Mouse (Mus musculus) forebrain, postnatal 0 days (tissue): ENCODE measurements around the gene Nell1. TPM values are rescaled to one million over a fixed set of nuclear protein-coding genes. Genes with fewer than 3 reads are reported as not detected.

Experiments
- ATAC-seq: fragments of 200-750 bp; cut with Nextera tagmentation; 2 replicates; pipeline ENCODE4 v1.8.0; 2017; ENCODE audit warnings: mild to moderate bottlenecking, moderate library complexity
- DNase-seq: peaks from one replicate; pipeline ENCODE4 v3.0.0-alpha.2; 2015
- H3K27ac ChIP-seq: fragments of 300-500 bp; sonication (generic); 2 replicates; pipeline ENCODE4 v1.5.1; 2014; ENCODE audit warnings: low read depth, mild to moderate bottlenecking, antibody characterized with exemption, low read length, moderate library complexity, mixed read lengths
- H3K27me3 ChIP-seq: fragments of 300-500 bp; sonication (generic); 2 replicates; pipeline ENCODE4 v1.6.1; 2014; ENCODE audit warnings: mild to moderate bottlenecking, low read length, mixed read lengths; ENCODE audit not compliant: insufficient read depth
- H3K36me3 ChIP-seq: fragments of 300-500 bp; sonication (generic); 2 replicates; pipeline ENCODE4 v1.6.1; 2014; ENCODE audit warnings: mild to moderate bottlenecking, moderate library complexity; ENCODE audit not compliant: insufficient read depth
- H3K4me1 ChIP-seq: fragments of 300-500 bp; sonication (generic); 2 replicates; pipeline ENCODE4 v1.6.1; 2014; ENCODE audit warnings: antibody characterized with exemption; ENCODE audit not compliant: insufficient read depth
- H3K4me2 ChIP-seq: fragments of 300-500 bp; sonication (generic); 2 replicates; pipeline ENCODE4 v1.6.1; 2014; ENCODE audit warnings: low read depth, mild to moderate bottlenecking, moderate library complexity
- H3K4me3 ChIP-seq: fragments of 300-500 bp; sonication (generic); 2 replicates; pipeline ENCODE4 v1.5.1; 2014; ENCODE audit warnings: low read depth, low read length, mixed read lengths
- H3K9ac ChIP-seq: fragments of 300-500 bp; sonication (generic); 2 replicates; pipeline ENCODE4 v1.6.1; 2014; ENCODE audit warnings: mild to moderate bottlenecking
- H3K9me3 ChIP-seq: fragments of 300-500 bp; sonication (generic); 2 replicates; pipeline ENCODE4 v1.6.1; 2016; ENCODE audit warnings: low read length
- CTCF ChIP-seq: sonication (generic); IDR thresholded peaks from 2 replicates; pipeline ENCODE4 v1.5.1; 2016; ENCODE audit warnings: antibody characterized with exemption, control low read depth, low read depth
- WGBS: fragments of 180-500 bp; shearing (Covaris S2); extraction: QIAGEN DNeasy Blood & Tissue Kit; methylation state at CpG from one replicate; pipeline ENCODE4 v1.1.7; 2014; 5-methylcytosine and 5-hydroxymethylcytosine counted together
- polyA plus RNA-seq: library from polyadenylated mRNA; unstranded; fragments of >200 nt; fragmentation: Nextera tagmentation; extraction: Ambion mirVana; gene quantifications from 2 replicates; pipeline ENCODE4 v1.2.1, GENCODE M21; 2015
- total RNA-seq: library from RNA; depleted of rRNA; stranded (reverse); fragments of >200 nt; gene quantifications from 2 replicates; pipeline ENCODE4 v1.2.3, GENCODE M21; 2014

Gene Nell1
- total and polyA plus RNA-seq, 2 experiments from 2014 or later = 32.6 to 56.3 TPM

- peak; percentile 37 for TF ChIP-seq CTCF
- WGBS = 66% methylated on average over 1 of the region's 1 CpGs
- ATAC-seq = no peak
- Histone ChIP-seq H3K4me1 (no peaks in the 10 kb centered on the region), H3K27ac (no peak overlapping the region), H3K4me3 (no peak overlapping the region), H3K27me3 (no peaks in the 10 kb centered on the region), H3K4me2 (no peak overlapping the region), H3K9ac (no peak overlapping the region), H3K36me3 (no peaks in the 10 kb centered on the region), H3K9me3 (no peaks in the 10 kb centered on the region)
- DNase-seq = no peak
Observed at GRCm38 (mm10) chr7:50783652-50784051, 809.0 kb downstream of the Nell1 start.

GRCm38 (mm10) chr7:50826180-50826579 is 851.5 kb downstream of the Nell1 start:
- no peak for TF ChIP-seq CTCF
- H3K36me3 ChIP-seq = no peaks in the 10 kb centered on the region
- no peak overlapping the region for H3K4me2 ChIP-seq
- DNase-seq (no peak), ATAC-seq (peak; percentile 43; the same call in 1 of the 2 replicates)
- 16% methylated on average over 7 of the region's 7 CpGs for WGBS
- H3K27ac ChIP-seq = no peak overlapping the region
- H3K9me3 ChIP-seq = no peaks in the 10 kb centered on the region
- H3K27me3 ChIP-seq = no peaks in the 10 kb centered on the region
- H3K9ac ChIP-seq = no peak overlapping the region
- no peaks in the 10 kb centered on the region for H3K4me1 ChIP-seq
- H3K4me3 ChIP-seq = no peak overlapping the region

- 73% methylated on average over 3 of the region's 3 CpGs for WGBS
- ATAC-seq = no peak
- H3K4me1 ChIP-seq = 0 out of 2 replicates have a peak, but pooled peaks cover 6% of the 10 kb centered on the region
- no peaks in the 10 kb centered on the region for H3K27me3 ChIP-seq
- no peak overlapping the region for H3K9ac ChIP-seq
- H3K4me3 ChIP-seq = no peak overlapping the region
- DNase-seq = no peak
- no peak overlapping the region for H3K27ac ChIP-seq
- no peaks in the 10 kb centered on the region for H3K9me3 ChIP-seq
- TF ChIP-seq CTCF = no peak
- H3K36me3 ChIP-seq = no peaks in the 10 kb centered on the region
- H3K4me2 ChIP-seq = no peak overlapping the region
Observed at GRCm38 (mm10) chr7:50832799-50833198, 858.1 kb downstream of the Nell1 start.

- H3K4me2 ChIP-seq = no peak overlapping the region
- H3K4me1 ChIP-seq = no peaks in the 10 kb centered on the region
- no peaks in the 10 kb centered on the region for H3K27me3 ChIP-seq
- no peak for TF ChIP-seq CTCF
- no peak overlapping the region for H3K9ac ChIP-seq
- no peaks in the 10 kb centered on the region for H3K9me3 ChIP-seq
- H3K36me3 ChIP-seq = no peaks in the 10 kb centered on the region
- no peak for DNase-seq
- no peak overlapping the region for H3K4me3 ChIP-seq
- no peak for ATAC-seq
- H3K27ac ChIP-seq = no peak overlapping the region
Observed at GRCm38 (mm10) chr7:50842646-50843045, 868.0 kb downstream of the Nell1 start.

- H3K4me3 ChIP-seq = no peak overlapping the region
- no peak for TF ChIP-seq CTCF
- H3K36me3 ChIP-seq = no peaks in the 10 kb centered on the region
- H3K4me2 ChIP-seq = no peak overlapping the region
- no peak for ATAC-seq
- no peak overlapping the region for H3K27ac ChIP-seq
- no peak overlapping the region for H3K9ac ChIP-seq
- no peaks in the 10 kb centered on the region for H3K9me3 ChIP-seq
- no peaks in the 10 kb centered on the region for H3K27me3 ChIP-seq
- DNase-seq = no peak
- H3K4me1 ChIP-seq = no peaks in the 10 kb centered on the region
- 47% methylated on average over 1 of the region's 1 CpGs for WGBS
Observed at GRCm38 (mm10) chr7:50847921-50848320, 873.3 kb downstream of the Nell1 start.

- no peaks in the 10 kb centered on the region for H3K4me1 ChIP-seq
- no peak overlapping the region for H3K4me3 ChIP-seq
- H3K27ac ChIP-seq = no peak overlapping the region
- no peaks in the 10 kb centered on the region for H3K9me3 ChIP-seq
- H3K9ac ChIP-seq = no peak overlapping the region
- 7% methylated on average over 1 of the region's 1 CpGs for WGBS
- ATAC-seq = no peak
- H3K4me2 ChIP-seq = no peak overlapping the region
- TF ChIP-seq CTCF = no peak
- H3K36me3 ChIP-seq = no peaks in the 10 kb centered on the region
- no peaks in the 10 kb centered on the region for H3K27me3 ChIP-seq
- DNase-seq = no peak
Observed at GRCm38 (mm10) chr7:50850271-50850670, 875.6 kb downstream of the Nell1 start.

GRCm38 (mm10) chr7:50870181-50870580 is 895.5 kb downstream of the Nell1 start:
- no peaks in the 10 kb centered on the region for H3K36me3 ChIP-seq
- no peaks in the 10 kb centered on the region for H3K4me1 ChIP-seq
- H3K9me3 ChIP-seq = no peaks in the 10 kb centered on the region
- TF ChIP-seq CTCF = no peak
- no peak overlapping the region for H3K27ac ChIP-seq
- H3K4me3 ChIP-seq = no peak overlapping the region
- no peak for DNase-seq
- no peak overlapping the region for H3K9ac ChIP-seq
- 8% methylated on average over 1 of the region's 1 CpGs for WGBS
- H3K27me3 ChIP-seq = no peaks in the 10 kb centered on the region
- ATAC-seq = no peak
- no peak overlapping the region for H3K4me2 ChIP-seq

- no peaks in the 10 kb centered on the region for H3K36me3 ChIP-seq
- H3K4me3 ChIP-seq = no peak overlapping the region
- DNase-seq = no peak
- H3K4me1 ChIP-seq = no peaks in the 10 kb centered on the region
- H3K4me2 ChIP-seq = no peak overlapping the region
- no peaks in the 10 kb centered on the region for H3K9me3 ChIP-seq
- WGBS = 43% methylated on average over 3 of the region's 3 CpGs
- H3K27me3 ChIP-seq = no peaks in the 10 kb centered on the region
- H3K9ac ChIP-seq = no peak overlapping the region
- TF ChIP-seq CTCF = no peak
- no peak overlapping the region for H3K27ac ChIP-seq
- ATAC-seq = no peak
Observed at GRCm38 (mm10) chr7:50887625-50888024, 913.0 kb downstream of the Nell1 start.
